Mouse (Mus musculus) limb, embryonic 14.5 days (tissue): ENCODE measurements around the gene Gcnt2. TPM values are rescaled to one million over a fixed set of nuclear protein-coding genes. Genes with fewer than 3 reads are reported as not detected.
A peak's percentile ranks its signal among the peaks of the same experiment; 100 is the strongest.

ENCODE experiments used
- ATAC-seq: fragments of 200-750 bp; cut with Nextera tagmentation; 2 replicates; pipeline ENCODE4 v1.8.0; 2017; ENCODE audit warnings: low read depth, moderate number of reproducible peaks, moderate TSS enrichment; ENCODE audit not compliant: low FRiP score
- DNase-seq: peaks from one replicate; pipeline ENCODE4 v3.0.0-alpha.2; 2015; ENCODE audit warnings: low spot score
- H3K27ac ChIP-seq: fragments of 300-500 bp; sonication (generic); replicated peaks from 2 replicates; pipeline ENCODE4 v1.5.1; 2014; ENCODE audit warnings: low read depth, mild to moderate bottlenecking, low read length, moderate library complexity, mixed read lengths
- H3K27me3 ChIP-seq: fragments of 300-500 bp; sonication (generic); 2 replicates; pipeline ENCODE4 v1.6.1; 2014; ENCODE audit warnings: low read length, mixed read lengths; ENCODE audit not compliant: control insufficient read depth, insufficient read depth
- H3K36me3 ChIP-seq: fragments of 300-500 bp; sonication (generic); 2 replicates; pipeline ENCODE4 v1.6.1; 2014; ENCODE audit warnings: mild to moderate bottlenecking, low read length, moderate library complexity, mixed read lengths; ENCODE audit not compliant: control insufficient read depth, insufficient read depth
- H3K4me1 ChIP-seq: fragments of 300-500 bp; sonication (generic); 2 replicates; pipeline ENCODE4 v1.6.1; 2014; ENCODE audit warnings: antibody characterized with exemption, low read length, mixed read lengths; ENCODE audit not compliant: control insufficient read depth, insufficient read depth
- H3K4me2 ChIP-seq: fragments of 300-500 bp; sonication (generic); replicated peaks from 2 replicates; pipeline ENCODE4 v1.6.1; 2014; ENCODE audit warnings: low read depth, mild to moderate bottlenecking, low read length, moderate library complexity; ENCODE audit not compliant: severe bottlenecking
- H3K4me3 ChIP-seq: fragments of 300-500 bp; sonication (generic); replicated peaks from 2 replicates; pipeline ENCODE4 v1.5.1; 2014; ENCODE audit warnings: low read length
- H3K9ac ChIP-seq: fragments of 300-500 bp; sonication (generic); 2 replicates; pipeline ENCODE4 v1.6.1; 2014; ENCODE audit warnings: mild to moderate bottlenecking, low read depth, low read length, moderate library complexity; ENCODE audit not compliant: severe bottlenecking
- H3K9me3 ChIP-seq: fragments of 300-500 bp; sonication (generic); 2 replicates; pipeline ENCODE4 v1.6.1; 2016; ENCODE audit warnings: low read length; ENCODE audit not compliant: control insufficient read depth
- POLR2A ChIP-seq: fragments of 200-500 bp; IDR thresholded peaks from 2 replicates; pipeline ENCODE4 v1.8.0; 2012; ENCODE audit warnings: inconsistent platforms, mild to moderate bottlenecking, moderate library complexity, borderline replicate concordance; ENCODE audit not compliant: insufficient read depth, insufficient read length; ENCODE audit errors: extremely low read depth
- WGBS: fragments of 180-500 bp; shearing (Covaris S2); extraction: QIAGEN DNeasy Blood & Tissue Kit; methylation state at CpG from one replicate; pipeline ENCODE4 v1.1.7; 2014; 5-methylcytosine and 5-hydroxymethylcytosine counted together
- polyA plus RNA-seq, 2 experiments: library from polyadenylated mRNA; depleted of rRNA in 1 of 2; stranded (reverse) in 1 of 2; unstranded in 1 of 2; fragments of >200 nt; fragmentation: Nextera tagmentation in 1 of 2; extraction: Ambion mirVana in 1 of 2; gene quantifications; 2 replicates each; pipeline versions ENCODE4 v1.2.1 to v1.2.3; 2012 to 2014

Gcnt2 gene
- polyA plus RNA-seq, 2 experiments = 1.7 to 2.5 TPM

DNA sequence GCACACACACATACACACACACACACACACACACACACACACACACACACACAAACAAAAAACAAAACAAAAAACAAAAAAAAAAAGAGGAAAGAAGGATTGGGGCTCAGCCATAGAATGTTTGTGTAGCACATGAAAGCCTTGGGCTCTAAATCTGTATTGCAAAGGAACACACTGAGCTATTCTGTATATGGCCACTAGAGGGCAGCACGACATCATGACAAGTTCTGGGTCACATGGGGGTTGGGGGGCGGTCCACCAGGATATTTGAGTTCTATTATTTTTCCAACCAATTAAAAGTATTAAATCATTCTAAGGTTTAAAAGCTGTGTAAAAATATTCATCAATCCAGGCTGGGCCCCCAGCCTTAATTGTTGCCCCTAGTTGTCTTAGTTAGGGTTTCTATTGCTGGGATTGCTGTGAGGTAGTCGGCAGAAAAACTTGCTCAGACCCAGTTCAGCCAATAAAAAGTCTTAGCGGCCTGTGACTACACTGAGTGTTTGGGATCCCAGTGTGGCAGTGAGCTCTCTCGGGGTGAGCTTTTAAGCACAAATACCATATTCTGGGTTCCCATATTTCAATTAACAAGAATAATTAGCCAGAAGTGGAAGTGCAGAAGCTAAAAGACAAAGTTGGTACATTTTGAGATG, 16.0 kb upstream of the Gcnt2 start:
- Histone ChIP-seq H3K9me3 (no peaks in the 10 kb centered on the region), H3K27me3 (no peaks in the 10 kb centered on the region), H3K36me3 (no peaks in the 10 kb centered on the region), H3K4me3 (peak overlapping the region; percentile 15; the same call in 1 of the 2 replicates), H3K9ac (no peak overlapping the region), H3K27ac (no peak overlapping the region), H3K4me2 (peak overlapping the region; percentile 39; the same call in 1 of the 2 replicates), H3K4me1 (no peaks in the 10 kb centered on the region)
- 10% methylated on average over 5 of the region's 5 CpGs for WGBS
- ATAC-seq (peak; percentile 80; the same call in 1 of the 2 replicates), DNase-seq (peak; percentile 82)
- TF ChIP-seq POLR2A = no peak

DNA sequence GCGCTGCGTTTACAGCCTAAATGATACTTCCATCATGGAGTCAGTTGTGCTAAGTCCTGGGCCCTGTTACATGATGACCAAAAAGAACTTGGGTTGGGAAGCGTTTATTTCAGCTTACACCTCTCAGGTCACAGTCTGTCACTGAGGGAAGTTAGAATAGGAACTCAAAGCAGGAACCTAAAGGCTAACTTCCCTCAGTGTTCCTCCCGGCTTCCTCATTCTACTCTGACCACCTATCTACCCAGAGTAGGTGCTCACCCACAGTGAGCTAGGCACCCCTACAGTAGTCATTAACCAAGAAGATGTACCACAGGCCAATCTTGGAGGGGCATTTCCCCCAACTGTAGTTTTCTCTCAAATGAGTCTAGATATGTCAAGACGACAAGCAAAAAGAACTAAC, 15.4 kb upstream of the Gcnt2 start:
- Histone ChIP-seq H3K4me3 (no peak overlapping the region), H3K9me3 (no peaks in the 10 kb centered on the region), H3K27ac (no peak overlapping the region), H3K4me1 (no peaks in the 10 kb centered on the region), H3K9ac (no peak overlapping the region), H3K36me3 (no peaks in the 10 kb centered on the region), H3K4me2 (no peak overlapping the region), H3K27me3 (no peaks in the 10 kb centered on the region)
- DNase-seq (no peak), ATAC-seq (no peak)
- 83% methylated on average over 5 of the region's 5 CpGs for WGBS
- no peak for TF ChIP-seq POLR2A

DNA sequence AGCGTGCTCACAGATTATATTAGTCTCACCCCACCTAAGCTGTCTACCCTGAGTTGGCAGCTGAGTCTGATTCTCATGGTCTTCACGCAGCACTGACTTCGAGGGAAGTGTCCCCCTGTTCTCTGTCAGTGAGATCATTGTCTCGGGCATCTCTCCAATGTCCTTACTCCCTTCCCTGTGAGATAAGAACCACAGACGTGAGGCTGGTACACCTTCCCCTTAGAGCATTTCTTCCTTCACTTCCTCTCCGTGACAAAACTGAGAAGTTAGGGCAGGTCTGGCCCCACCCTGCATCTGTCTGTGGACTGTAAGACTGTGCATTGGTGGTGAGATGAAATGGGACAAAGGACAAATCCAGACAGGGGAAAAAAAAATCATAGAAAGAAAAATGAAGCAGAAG, 13.6 kb upstream of the Gcnt2 start:
- H3K4me1 ChIP-seq = no peaks in the 10 kb centered on the region
- no peak for ATAC-seq
- H3K4me3 ChIP-seq = no peak overlapping the region
- TF ChIP-seq POLR2A = no peak
- DNase-seq = no peak
- no peaks in the 10 kb centered on the region for H3K36me3 ChIP-seq
- WGBS = 58% methylated on average over 6 of the region's 6 CpGs
- no peak overlapping the region for H3K27ac ChIP-seq
- no peaks in the 10 kb centered on the region for H3K9me3 ChIP-seq
- no peak overlapping the region for H3K4me2 ChIP-seq
- no peaks in the 10 kb centered on the region for H3K27me3 ChIP-seq
- no peak overlapping the region for H3K9ac ChIP-seq

DNA sequence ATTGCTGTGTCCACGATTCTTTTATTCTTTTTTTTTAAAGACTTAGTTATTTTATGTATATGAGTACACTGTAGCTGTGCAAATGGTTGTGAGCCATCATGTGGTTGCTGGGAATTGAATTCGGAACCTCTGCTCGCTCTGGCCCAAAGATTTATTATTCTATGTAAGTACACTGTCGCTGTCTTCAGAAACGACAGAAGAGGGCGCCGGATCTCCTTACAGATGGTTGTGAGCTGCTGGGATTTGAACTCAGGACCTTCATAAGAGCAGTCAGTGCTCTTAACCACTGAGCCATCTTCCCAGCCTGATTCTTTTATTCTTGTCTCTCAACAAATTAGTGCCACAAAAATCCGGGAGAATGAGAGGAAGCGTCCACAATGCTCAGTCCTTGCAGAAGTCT, 13.2 kb upstream of the Gcnt2 start:
- ATAC-seq (no peak), DNase-seq (no peak)
- TF ChIP-seq POLR2A = no peak
- H3K4me3 ChIP-seq = no peak overlapping the region
- no peak overlapping the region for H3K27ac ChIP-seq
- H3K9me3 ChIP-seq = no peaks in the 10 kb centered on the region
- WGBS = 71% methylated on average over 9 of the region's 9 CpGs
- no peaks in the 10 kb centered on the region for H3K4me1 ChIP-seq
- H3K9ac ChIP-seq = no peak overlapping the region
- H3K4me2 ChIP-seq = no peak overlapping the region
- no peaks in the 10 kb centered on the region for H3K27me3 ChIP-seq
- H3K36me3 ChIP-seq = no peaks in the 10 kb centered on the region

DNA sequence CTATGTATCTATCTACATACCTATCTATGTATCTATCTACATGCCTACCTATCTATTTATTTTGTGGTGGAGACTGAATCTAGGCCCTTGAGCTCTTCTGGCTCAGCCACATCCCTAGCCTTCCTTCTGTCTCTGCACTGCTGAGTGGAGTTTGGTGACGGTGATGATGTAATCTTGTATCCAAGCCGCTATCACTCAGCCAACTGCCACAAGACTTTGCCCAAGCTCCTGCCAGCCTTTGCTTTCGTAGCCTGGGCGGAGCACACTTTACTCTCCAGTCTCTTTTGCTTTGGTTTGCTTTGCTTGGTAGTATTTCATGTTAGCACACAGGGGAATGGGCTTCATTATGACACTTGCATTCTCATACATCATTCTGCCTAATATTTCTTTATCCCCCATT, 11.7 kb upstream of the Gcnt2 start:
- no peak overlapping the region for H3K4me3 ChIP-seq
- no peaks in the 10 kb centered on the region for H3K9me3 ChIP-seq
- H3K27ac ChIP-seq = no peak overlapping the region
- H3K27me3 ChIP-seq = no peaks in the 10 kb centered on the region
- WGBS = 82% methylated on average over 4 of the region's 4 CpGs
- DNase-seq = no peak
- no peaks in the 10 kb centered on the region for H3K36me3 ChIP-seq
- no peaks in the 10 kb centered on the region for H3K4me1 ChIP-seq
- no peak for ATAC-seq
- no peak overlapping the region for H3K4me2 ChIP-seq
- no peak for TF ChIP-seq POLR2A
- H3K9ac ChIP-seq = no peak overlapping the region

DNA sequence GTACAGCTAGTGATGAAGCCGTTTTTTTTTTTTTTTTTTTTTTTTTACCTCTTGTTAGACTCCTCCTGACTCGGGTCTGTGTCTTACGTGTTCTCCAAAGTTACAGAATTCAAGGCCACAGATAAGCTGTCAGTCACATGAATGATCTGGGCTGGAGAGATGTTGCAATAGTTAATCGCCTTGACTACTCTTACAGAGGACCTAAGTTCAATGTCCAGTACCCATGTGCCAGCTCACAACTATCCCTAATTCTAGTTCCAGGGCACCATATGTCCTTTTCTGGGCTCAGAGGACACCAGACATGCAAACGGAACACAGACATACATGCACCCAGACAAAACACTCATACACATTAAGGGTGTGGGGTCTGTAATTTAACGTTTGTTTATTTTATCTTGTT, 8.9 kb upstream of the Gcnt2 start:
- Histone ChIP-seq H3K4me2 (no peak overlapping the region), H3K4me1 (no peaks in the 10 kb centered on the region), H3K27me3 (no peaks in the 10 kb centered on the region), H3K9me3 (no peaks in the 10 kb centered on the region), H3K27ac (no peak overlapping the region), H3K9ac (no peak overlapping the region), H3K36me3 (no peaks in the 10 kb centered on the region), H3K4me3 (no peak overlapping the region)
- WGBS = 83% methylated on average over 6 of the region's 6 CpGs
- no peak for TF ChIP-seq POLR2A
- DNase-seq (no peak), ATAC-seq (no peak)
